Mouse (Mus musculus) neural tube, embryonic 13.5 days (tissue): ENCODE data around the gene Galp. TPM values are rescaled to one million over a fixed set of nuclear protein-coding genes. Genes with fewer than 3 reads are reported as not detected.

Experiments used
- ATAC-seq: fragments of 200-750 bp; cut with Nextera tagmentation; 2 replicates; pipeline ENCODE4 v1.8.0; 2017; ENCODE audit warnings: low read depth, mild to moderate bottlenecking, moderate TSS enrichment, moderate library complexity
- H3K27ac ChIP-seq: fragments of 300-500 bp; sonication (generic); replicated peaks from 2 replicates; pipeline ENCODE4 v1.5.1; 2015; ENCODE audit warnings: moderate library complexity, mild to moderate bottlenecking, inconsistent platforms
- H3K27me3 ChIP-seq: fragments of 300-500 bp; sonication (generic); 2 replicates; pipeline ENCODE4 v1.6.1; 2015; ENCODE audit warnings: mild to moderate bottlenecking, inconsistent platforms
- H3K36me3 ChIP-seq: fragments of 300-500 bp; sonication (generic); 2 replicates; pipeline ENCODE4 v1.6.1; 2015; ENCODE audit warnings: mild to moderate bottlenecking, inconsistent platforms
- H3K4me1 ChIP-seq: fragments of 300-500 bp; sonication (generic); replicated peaks from 2 replicates; pipeline ENCODE4 v1.6.1; 2015; ENCODE audit warnings: inconsistent platforms
- H3K4me2 ChIP-seq: fragments of 300-500 bp; sonication (generic); 2 replicates; pipeline ENCODE4 v1.6.1; 2015; ENCODE audit warnings: inconsistent platforms, mild to moderate bottlenecking, moderate library complexity
- H3K4me3 ChIP-seq: fragments of 300-500 bp; sonication (generic); 2 replicates; pipeline ENCODE4 v1.5.1; 2015; ENCODE audit warnings: mild to moderate bottlenecking, inconsistent platforms
- H3K9ac ChIP-seq: fragments of 300-500 bp; sonication (generic); 2 replicates; pipeline ENCODE4 v1.6.1; 2015; ENCODE audit warnings: moderate library complexity, mild to moderate bottlenecking, inconsistent platforms
- H3K9me3 ChIP-seq: fragments of 300-500 bp; sonication (generic); 2 replicates; pipeline ENCODE4 v1.6.1; 2016; ENCODE audit warnings: inconsistent platforms
- WGBS: fragments of 180-500 bp; shearing (Covaris S2); methylation state at CpG from one replicate; pipeline ENCODE4 v1.1.7; 2015; 5-methylcytosine and 5-hydroxymethylcytosine counted together
- polyA plus RNA-seq: library from polyadenylated mRNA; unstranded; fragments of >200 nt; fragmentation: Nextera tagmentation; extraction: Ambion mirVana; gene quantifications from 2 replicates; pipeline ENCODE4 v1.2.1, GENCODE M21; 2015

Gene Galp
- not detected in 2 replicates for polyA plus RNA-seq

DNA sequence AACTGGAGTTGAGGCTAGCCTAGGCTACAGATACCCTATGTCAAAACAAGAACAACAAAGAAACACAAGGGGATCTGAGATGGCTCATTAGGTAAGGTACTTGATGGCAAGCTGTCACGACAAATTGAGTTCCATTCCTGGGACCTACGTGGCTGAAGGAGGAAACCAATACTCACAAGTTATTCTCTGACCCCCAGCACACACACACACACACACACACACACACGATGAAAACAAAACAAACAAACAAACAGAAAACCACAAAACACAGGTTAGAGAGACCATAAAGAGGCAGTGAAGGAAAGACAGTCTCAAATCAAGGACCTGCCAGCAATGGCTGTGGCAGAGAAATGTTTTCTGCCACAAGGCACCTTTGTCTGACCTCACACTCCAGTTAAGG is at the start of gene Galp:
Gene Galp (plus strand): TSS at position 301 of the 400 bp plus-strand sequence.
- Histone ChIP-seq H3K9ac (no peak within 1 kb of the TSS), H3K9me3 (peaks cover 7% of the 10 kb centered on the region; the same call in 1 of the 2 replicates), H3K27me3 (no peaks in the 10 kb centered on the region), H3K36me3 (no peaks in the 10 kb centered on the region), H3K4me2 (no peak within 1 kb of the TSS), H3K4me3 (no peak within 1 kb of the TSS), H3K27ac (no peak within 1 kb of the TSS), H3K4me1 (no peaks in the 10 kb centered on the region)
- no peak for ATAC-seq
- 68% methylated on average over 3 of the region's 3 CpGs for WGBS

DNA sequence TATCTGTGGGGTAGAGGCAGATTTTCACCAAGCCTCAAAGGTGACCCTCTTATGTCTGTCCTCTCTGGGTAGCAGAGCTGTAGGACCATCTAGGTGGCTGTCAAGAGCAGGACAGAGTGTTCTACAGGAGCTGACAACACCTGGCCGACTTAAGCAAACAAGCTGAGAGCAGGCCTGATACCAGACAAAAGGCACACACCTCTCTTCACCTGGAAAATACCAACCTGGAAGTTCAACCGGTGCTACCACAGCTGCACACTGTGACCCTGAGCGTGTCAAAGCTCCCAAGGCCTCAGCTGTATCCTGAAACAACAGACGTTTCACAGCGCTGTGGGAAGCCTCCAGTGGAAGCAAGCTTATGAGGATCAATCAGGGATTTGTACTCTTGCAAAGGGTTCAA is 49.2 kb upstream of the Galp start:
- Histone ChIP-seq H3K9ac (no peak overlapping the region), H3K36me3 (no peaks in the 10 kb centered on the region), H3K4me3 (no peak overlapping the region), H3K4me1 (peaks cover 56% of the 10 kb centered on the region), H3K27ac (no peak overlapping the region), H3K4me2 (no peak overlapping the region), H3K27me3 (no peaks in the 10 kb centered on the region), H3K9me3 (no peaks in the 10 kb centered on the region)
- 86% methylated on average over 5 of the region's 5 CpGs for WGBS
- no peak for ATAC-seq

DNA sequence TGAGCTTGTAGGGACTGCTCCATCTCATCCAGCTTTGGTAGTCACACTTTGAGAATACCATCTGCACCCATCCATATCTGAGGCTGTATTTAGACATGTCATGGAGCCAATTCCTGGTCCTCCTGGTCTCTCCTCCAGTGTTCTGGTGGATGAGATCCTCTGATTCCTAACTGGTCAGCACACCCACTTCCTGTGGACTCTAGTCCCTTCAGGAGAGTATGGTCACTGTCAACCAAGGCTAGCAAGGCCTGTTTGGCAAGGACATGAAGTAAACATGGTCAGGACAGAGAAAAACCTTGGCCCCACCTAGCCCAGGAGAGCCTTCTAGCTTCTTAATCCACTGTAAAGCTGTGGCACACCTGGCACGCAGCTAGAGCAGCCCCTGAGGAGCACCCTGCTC is 45.6 kb upstream of the Galp start:
- Histone ChIP-seq H3K36me3 (no peaks in the 10 kb centered on the region), H3K27me3 (no peaks in the 10 kb centered on the region), H3K4me2 (no peak overlapping the region), H3K4me3 (no peak overlapping the region), H3K27ac (no peak overlapping the region), H3K4me1 (peaks cover 57% of the 10 kb centered on the region), H3K9me3 (no peaks in the 10 kb centered on the region), H3K9ac (no peak overlapping the region)
- 83% methylated on average over 1 of the region's 1 CpGs for WGBS
- ATAC-seq, result no peak

DNA sequence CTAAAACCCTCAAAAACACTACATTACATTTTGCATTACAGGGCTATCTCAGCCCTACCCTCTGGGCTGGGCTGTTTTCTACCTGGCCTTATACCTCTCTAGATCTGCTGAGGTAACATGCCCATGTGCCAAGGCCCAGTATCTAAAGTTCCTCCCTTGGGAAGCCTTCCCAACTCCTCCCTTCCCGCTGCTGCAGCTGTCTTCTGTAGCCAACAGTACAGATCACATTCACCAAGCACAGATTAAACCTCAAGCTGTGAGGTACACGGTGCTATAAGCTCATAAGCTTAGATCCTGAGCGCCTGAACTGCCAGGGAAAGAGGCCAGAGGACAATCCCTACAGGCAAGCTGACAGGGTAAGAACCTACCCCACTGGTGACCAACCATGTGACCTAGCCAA is 44.9 kb upstream of the Galp start:
- no peak overlapping the region for H3K27ac ChIP-seq
- H3K9ac ChIP-seq, result no peak overlapping the region
- ATAC-seq, result no peak
- H3K4me2 ChIP-seq, result no peak overlapping the region
- H3K9me3 ChIP-seq, result no peaks in the 10 kb centered on the region
- H3K4me1 ChIP-seq, result peaks cover 63% of the 10 kb centered on the region
- H3K27me3 ChIP-seq, result no peaks in the 10 kb centered on the region
- no peak overlapping the region for H3K4me3 ChIP-seq
- WGBS, result 85% methylated on average over 3 of the region's 3 CpGs
- H3K36me3 ChIP-seq, result no peaks in the 10 kb centered on the region

DNA sequence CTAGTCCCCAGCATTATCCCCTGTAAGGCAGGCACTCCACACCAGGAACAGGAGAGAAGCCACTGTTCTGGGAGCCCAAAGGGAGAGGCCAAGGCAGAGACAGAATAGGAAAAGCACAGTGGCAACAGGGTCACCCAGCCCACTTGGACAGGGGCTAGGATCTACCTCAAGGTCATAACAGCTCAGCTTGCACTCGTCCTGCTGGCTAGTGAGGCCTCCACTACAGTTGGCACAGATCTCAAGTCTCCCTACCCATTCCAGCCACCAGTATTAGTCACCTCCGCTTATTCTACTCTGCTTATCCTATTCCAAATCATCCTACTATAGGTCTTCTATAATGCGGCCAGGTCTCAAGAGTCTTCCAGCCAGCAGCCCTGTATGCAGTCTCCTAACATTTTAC is 43.8 kb upstream of the Galp start:
- Histone ChIP-seq H3K9ac (no peak overlapping the region), H3K27ac (no peak overlapping the region), H3K4me3 (no peak overlapping the region), H3K4me2 (no peak overlapping the region), H3K36me3 (no peaks in the 10 kb centered on the region), H3K4me1 (peaks cover 56% of the 10 kb centered on the region), H3K9me3 (no peaks in the 10 kb centered on the region), H3K27me3 (no peaks in the 10 kb centered on the region)
- no peak for ATAC-seq
- WGBS, result 97% methylated on average over 3 of the region's 3 CpGs

DNA sequence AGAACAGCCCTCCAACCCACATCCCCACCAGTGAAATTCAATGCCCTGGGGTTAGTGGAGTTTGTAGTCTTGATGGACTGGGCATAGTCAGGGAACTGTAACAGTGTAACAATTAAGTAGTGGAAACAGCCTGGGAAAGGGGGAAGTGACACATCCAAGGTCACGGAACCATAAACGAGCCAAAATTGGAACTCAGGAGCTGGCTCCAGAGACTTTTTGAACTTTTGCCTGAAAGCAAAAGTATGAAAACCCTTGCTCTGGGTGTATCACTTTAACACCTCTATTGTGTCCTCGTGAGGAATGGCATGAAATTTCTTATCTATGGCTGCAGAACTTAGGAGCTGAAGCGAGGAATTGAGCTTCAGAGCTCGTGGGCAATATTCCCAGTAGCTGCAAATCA is 42.7 kb upstream of the Galp start:
- H3K4me1 ChIP-seq, result peaks cover 46% of the 10 kb centered on the region
- H3K4me3 ChIP-seq, result peak overlapping the region; percentile 83
- H3K9ac ChIP-seq, result peak overlapping the region; percentile 92; the same call in 1 of the 2 replicates
- no peaks in the 10 kb centered on the region for H3K9me3 ChIP-seq
- 86% methylated on average over 5 of the region's 5 CpGs for WGBS
- H3K4me2 ChIP-seq, result peak overlapping the region; percentile 96
- H3K36me3 ChIP-seq, result no peaks in the 10 kb centered on the region
- no peak for ATAC-seq
- no peak overlapping the region for H3K27ac ChIP-seq
- H3K27me3 ChIP-seq, result no peaks in the 10 kb centered on the region

DNA sequence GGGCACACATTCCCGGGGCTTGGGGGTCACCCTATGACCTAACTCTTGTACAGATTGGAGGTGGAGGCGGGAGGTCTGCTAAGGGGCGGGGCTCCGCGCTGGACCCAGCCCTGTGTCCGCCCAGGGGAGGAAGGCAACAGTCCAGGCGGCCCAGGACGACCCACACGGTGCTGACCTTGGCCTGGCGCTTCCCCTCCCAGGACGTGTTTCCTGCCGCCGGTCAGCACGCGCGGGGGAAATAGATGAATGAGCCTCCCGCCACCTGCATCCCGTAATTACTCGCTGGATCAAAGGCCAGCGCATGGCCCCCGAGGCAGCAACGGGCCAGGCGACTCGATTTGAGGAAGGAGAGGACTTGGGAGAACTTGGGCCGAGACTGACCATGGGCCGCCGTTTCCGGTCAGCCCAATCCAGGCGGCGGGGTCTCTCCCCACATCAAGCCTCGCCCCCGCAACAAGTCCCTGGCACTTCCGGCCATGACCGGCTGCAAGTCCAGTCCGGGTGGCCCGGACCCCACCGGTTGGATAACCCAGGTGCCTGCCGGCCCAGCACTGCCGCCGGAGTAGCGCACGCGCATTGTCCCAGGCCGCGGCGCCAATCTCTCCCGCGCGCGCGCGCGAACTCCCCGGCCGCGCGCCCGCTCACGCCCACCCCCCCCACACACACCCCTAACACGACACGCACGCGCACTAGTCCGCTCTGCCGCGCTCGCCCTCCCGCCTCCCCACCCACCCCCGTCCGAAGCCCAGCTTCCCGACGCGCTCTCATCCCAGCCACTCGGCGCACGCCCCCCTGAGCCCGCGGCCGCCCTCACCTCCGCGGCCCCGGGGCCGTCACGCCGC is 41.6 kb upstream of the Galp start:
- under 1% methylated on average over 76 of the region's 85 CpGs for WGBS
- H3K4me1 ChIP-seq, result peaks cover 44% of the 10 kb centered on the region
- H3K4me2 ChIP-seq, result peak overlapping the region; percentile 96

DNA sequence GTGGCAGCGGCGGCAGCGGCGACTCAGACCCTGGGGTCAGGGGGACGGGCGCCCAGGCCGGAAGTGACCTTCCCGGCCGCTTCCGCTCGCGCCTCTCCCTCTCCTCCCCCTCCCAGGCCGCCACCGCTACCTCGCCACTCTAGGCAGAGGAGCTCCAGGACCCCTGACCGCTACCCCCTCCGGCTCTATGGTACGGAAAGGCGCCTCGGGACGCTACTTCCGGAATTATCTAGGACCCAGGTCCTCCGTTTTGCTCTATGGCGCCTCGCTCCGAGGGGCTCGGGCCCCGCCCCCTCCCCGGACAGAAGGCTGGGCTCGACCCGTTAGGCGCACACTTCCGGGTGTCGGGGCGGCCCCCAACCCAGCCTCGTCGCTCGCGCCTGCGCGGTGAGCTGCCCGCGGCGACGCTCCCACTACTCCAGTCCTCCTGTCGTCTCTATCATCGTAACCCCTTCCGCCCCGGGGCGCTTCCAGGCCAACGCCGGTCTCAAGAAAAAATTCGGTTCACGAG is 40.9 kb upstream of the Galp start, which contains the start of gene Zfp787:
Gene Zfp787 (minus strand): TSS at position 97 of the 511 bp plus-strand sequence.
- under 1% methylated on average over 49 of the region's 54 CpGs for WGBS
- no peaks in the 10 kb centered on the region for H3K9me3 ChIP-seq
- peaks cover 42% of the 10 kb centered on the region for H3K4me1 ChIP-seq
- peak; percentile 98 for ATAC-seq
- H3K4me2 ChIP-seq, result peak within 1 kb of the TSS; percentile 96
- no peaks in the 10 kb centered on the region for H3K27me3 ChIP-seq
- peak within 1 kb of the TSS; percentile 83 for H3K4me3 ChIP-seq
- no peaks in the 10 kb centered on the region for H3K36me3 ChIP-seq
- peak within 1 kb of the TSS; percentile 97 for H3K27ac ChIP-seq
- peak within 1 kb of the TSS; percentile 92 for H3K9ac ChIP-seq

More for the DNA sequence above, 41.6 kb upstream of the Galp start:
- peak overlapping the region; percentile 97 for H3K27ac ChIP-seq
- H3K4me3 ChIP-seq, result peak overlapping the region; percentile 83
- H3K9me3 ChIP-seq, result no peaks in the 10 kb centered on the region
- peak; percentile 81 for ATAC-seq
- no peaks in the 10 kb centered on the region for H3K36me3 ChIP-seq
- H3K9ac ChIP-seq, result peak overlapping the region; percentile 92
- H3K27me3 ChIP-seq, result no peaks in the 10 kb centered on the region

DNA sequence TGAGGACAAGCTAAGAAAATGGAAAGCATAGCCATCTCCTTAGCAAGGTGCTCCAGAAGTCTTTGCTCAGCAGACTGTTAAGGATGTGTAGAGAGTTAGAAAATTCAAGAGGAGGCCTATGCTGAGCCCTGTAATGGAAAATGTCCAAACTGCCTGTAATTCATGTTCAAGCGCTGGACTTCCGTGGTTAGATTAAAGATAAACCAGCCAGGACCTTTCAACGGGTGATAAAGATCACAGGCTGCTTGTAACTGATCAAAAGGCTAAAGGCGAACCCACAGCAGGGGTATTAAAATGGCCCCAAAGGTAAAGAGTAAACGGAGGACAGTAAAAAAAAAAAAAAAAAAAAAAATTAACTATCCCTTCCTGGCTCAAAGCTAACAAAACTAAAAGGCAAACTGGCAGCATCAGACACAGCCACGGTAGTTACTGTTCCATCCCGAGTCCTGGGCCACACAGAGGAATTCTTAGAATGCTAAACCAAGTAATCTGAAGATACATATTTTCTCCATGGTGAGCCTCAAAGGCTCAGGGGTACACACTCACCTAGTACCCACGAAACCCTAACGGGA is 39.9 kb upstream of the Galp start:
- peak overlapping the region; percentile 72 for H3K9ac ChIP-seq
- H3K9me3 ChIP-seq, result no peaks in the 10 kb centered on the region
- WGBS, result 63% methylated on average over 9 of the region's 9 CpGs
- no peaks in the 10 kb centered on the region for H3K36me3 ChIP-seq
- no peak for ATAC-seq
- H3K4me1 ChIP-seq, result peaks cover 35% of the 10 kb centered on the region
- H3K27me3 ChIP-seq, result no peaks in the 10 kb centered on the region
- H3K4me2 ChIP-seq, result peak overlapping the region; percentile 60
- H3K4me3 ChIP-seq, result peak overlapping the region; percentile 83
- H3K27ac ChIP-seq, result no peak overlapping the region

DNA sequence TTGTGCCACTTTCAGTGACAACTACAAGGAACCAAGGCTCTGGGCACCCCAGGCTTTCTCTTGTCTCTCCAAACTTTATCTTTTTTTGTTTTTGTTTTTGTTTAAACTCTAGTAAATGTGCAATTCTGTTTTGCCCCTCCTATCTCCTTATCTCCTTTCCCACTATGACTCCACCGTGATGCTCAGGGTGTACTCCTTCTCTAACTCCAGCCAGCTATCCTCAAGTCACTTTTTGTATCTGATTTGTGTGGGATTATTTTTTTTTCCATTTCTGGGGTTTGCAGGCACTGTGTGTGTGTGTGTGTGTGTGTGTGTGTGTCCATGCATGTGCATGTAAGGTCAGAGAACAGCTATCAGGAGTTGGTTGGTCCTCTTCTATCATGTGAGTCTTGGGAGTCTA is 39.4 kb upstream of the Galp start:
- H3K27me3 ChIP-seq, result no peaks in the 10 kb centered on the region
- H3K9ac ChIP-seq, result no peak overlapping the region
- ATAC-seq, result no peak
- H3K4me1 ChIP-seq, result peaks cover 32% of the 10 kb centered on the region
- 90% methylated on average over 1 of the region's 1 CpGs for WGBS
- H3K4me2 ChIP-seq, result no peak overlapping the region
- H3K27ac ChIP-seq, result no peak overlapping the region
- H3K9me3 ChIP-seq, result no peaks in the 10 kb centered on the region
- no peaks in the 10 kb centered on the region for H3K36me3 ChIP-seq
- no peak overlapping the region for H3K4me3 ChIP-seq

DNA sequence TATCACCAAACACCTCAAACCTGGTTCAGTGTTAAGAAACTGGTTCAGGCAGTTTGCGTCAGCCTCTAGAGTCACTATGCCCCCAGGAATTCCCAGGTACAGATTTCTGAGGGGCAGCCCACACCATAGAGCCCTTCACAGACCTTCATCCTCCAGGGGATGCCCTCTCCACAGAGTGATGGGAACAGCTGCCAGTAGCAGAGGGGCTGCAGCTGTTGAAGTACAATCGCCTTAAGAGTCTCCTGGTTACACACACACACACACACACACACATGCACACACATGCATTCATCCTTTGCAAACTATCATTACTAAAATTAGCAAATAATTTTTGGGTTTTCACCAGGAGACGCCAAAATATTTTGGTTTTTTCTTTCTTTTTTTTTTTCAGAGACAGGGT is 37.3 kb upstream of the Galp start:
- Histone ChIP-seq H3K9me3 (no peaks in the 10 kb centered on the region), H3K4me3 (no peak overlapping the region), H3K4me1 (peaks cover 12% of the 10 kb centered on the region), H3K4me2 (no peak overlapping the region), H3K36me3 (no peaks in the 10 kb centered on the region), H3K9ac (no peak overlapping the region), H3K27ac (no peak overlapping the region), H3K27me3 (no peaks in the 10 kb centered on the region)
- no peak for ATAC-seq
- WGBS, result 86% methylated on average over 3 of the region's 3 CpGs

DNA sequence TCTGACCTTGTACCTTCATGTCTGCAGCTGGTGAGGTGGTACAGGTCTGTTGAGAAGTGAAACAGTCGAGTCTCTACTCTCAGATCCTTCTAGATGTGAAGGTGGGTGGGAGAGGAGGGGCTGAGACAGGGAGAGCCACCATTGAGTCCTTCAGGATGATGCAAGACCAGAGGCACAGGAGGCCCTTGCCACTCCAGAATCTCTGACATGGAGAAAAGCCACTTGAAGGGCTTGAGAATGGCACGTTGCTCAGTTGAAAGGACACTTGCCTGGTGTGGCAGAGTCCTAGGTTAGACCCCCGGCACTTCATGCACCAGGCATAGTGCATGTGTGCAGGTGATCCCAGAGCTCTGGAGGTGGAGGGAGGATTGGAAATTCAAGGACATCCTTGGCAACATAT is 35.3 kb upstream of the Galp start:
- Histone ChIP-seq H3K9ac (no peak overlapping the region), H3K4me3 (no peak overlapping the region), H3K4me1 (peaks cover 5% of the 10 kb centered on the region), H3K27ac (no peak overlapping the region), H3K36me3 (no peaks in the 10 kb centered on the region), H3K9me3 (no peaks in the 10 kb centered on the region), H3K27me3 (no peaks in the 10 kb centered on the region), H3K4me2 (no peak overlapping the region)
- 60% methylated on average over 3 of the region's 3 CpGs for WGBS
- ATAC-seq, result no peak
